Mouse (Mus musculus): ENCODE measurements around the gene Svip. TPM values are rescaled to one million over a fixed set of nuclear protein-coding genes. Genes with fewer than 3 reads are reported as not detected.

The Svip gene
- polyA plus RNA-seq, 1 experiment from 2014 or later, result 26.6 TPM

DNA sequence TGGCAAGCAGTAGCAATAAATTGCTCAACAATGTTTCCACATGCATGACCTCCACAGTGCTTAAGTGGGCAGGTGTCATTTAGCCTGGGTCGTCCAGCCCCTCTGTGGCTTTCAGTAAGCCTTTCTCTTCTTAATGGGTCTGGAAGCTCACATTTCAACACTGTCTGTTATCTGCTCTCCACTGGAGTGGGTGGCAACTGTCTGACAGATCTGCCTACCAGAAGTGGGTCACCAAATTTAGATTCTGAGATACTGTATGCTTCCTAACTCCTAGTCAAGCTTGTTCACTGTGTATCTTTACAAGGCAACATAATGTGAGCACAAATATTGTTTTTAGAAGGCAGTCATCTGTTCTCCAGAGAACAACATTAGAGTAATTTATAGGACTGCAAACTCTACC is 23.5 kb downstream of the Svip start:
- H3K27me3 ChIP-seq, result no peaks in the 10 kb centered on the region
- no peak overlapping the region for H3K9ac ChIP-seq
- no peaks in the 10 kb centered on the region for H3K9me3 ChIP-seq
- 20% methylated on average over 1 of the region's 1 CpGs for WGBS
- ATAC-seq (ENCODE audit: low read depth), result no peak; the same call in 1 of the 2 replicates
- peaks cover 6% of the 10 kb centered on the region; the same call in 1 of the 2 replicates for H3K4me1 ChIP-seq (replicated peaks)
- no peak overlapping the region for H3K4me3 ChIP-seq
- no peaks in the 10 kb centered on the region for H3K36me3 ChIP-seq
- no peak overlapping the region for H3K4me2 ChIP-seq
- H3K27ac ChIP-seq (replicated peaks), result peak overlapping the region; percentile 10; the same call in 1 of the 2 replicates

DNA sequence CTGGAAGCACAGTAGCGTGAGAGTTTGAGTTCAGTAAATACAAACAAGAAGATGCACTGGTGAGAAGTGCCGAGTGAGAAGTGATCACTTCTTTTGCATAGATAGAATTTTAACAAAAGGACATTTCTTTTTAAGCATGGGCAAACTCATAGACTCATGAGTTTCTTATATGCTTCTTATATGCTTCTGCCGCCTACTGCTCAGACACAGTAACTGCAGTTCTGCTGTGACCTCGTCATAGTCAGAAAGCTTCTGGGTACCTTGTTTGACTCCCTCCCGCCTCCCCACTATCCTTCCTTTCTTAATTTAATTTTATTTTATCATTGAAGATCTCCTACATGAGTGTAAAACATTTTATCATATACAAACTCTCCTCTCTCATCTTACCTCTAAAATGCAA is 26.5 kb downstream of the Svip start:
- WGBS, result 50% methylated on average over 5 of the region's 5 CpGs
- Histone ChIP-seq H3K4me2 (no peak overlapping the region), H3K9me3 (no peaks in the 10 kb centered on the region), H3K36me3 (no peaks in the 10 kb centered on the region), H3K9ac (no peak overlapping the region), H3K27ac (replicated peaks) (no peak overlapping the region), H3K4me1 (replicated peaks) (peaks cover 12% of the 10 kb centered on the region; the same call in 1 of the 2 replicates), H3K4me3 (no peak overlapping the region), H3K27me3 (no peaks in the 10 kb centered on the region)
- no peak for ATAC-seq (ENCODE audit: low read depth)

DNA sequence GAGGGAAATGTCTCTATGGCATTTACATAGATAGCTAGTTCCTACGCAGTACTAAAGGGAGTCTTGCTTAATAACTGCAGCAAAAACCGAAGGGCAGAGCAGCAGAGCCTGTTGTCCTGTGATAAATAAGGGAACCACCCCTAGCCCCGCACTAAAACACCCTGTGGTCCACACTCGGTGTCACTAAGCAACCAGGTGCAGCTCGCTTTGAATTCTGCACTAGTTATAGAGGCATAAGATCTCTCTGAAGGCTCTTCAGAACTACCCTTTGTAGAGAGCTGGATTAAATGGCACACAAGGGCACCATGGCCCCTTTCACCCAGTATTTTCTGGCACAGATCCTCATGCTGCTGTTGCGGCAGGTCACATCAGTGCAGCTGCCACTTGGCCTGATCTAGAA is 30.6 kb downstream of the Svip start:
- H3K9ac ChIP-seq, result no peak overlapping the region
- ATAC-seq (ENCODE audit: low read depth), result no peak
- H3K27ac ChIP-seq (replicated peaks), result peak overlapping the region; percentile 70
- WGBS, result 41% methylated on average over 6 of the region's 6 CpGs
- peaks cover 24% of the 10 kb centered on the region for H3K4me1 ChIP-seq (replicated peaks)
- H3K4me2 ChIP-seq, result no peak overlapping the region
- no peaks in the 10 kb centered on the region for H3K9me3 ChIP-seq
- H3K4me3 ChIP-seq, result no peak overlapping the region
- no peaks in the 10 kb centered on the region for H3K36me3 ChIP-seq
- H3K27me3 ChIP-seq, result no peaks in the 10 kb centered on the region

DNA sequence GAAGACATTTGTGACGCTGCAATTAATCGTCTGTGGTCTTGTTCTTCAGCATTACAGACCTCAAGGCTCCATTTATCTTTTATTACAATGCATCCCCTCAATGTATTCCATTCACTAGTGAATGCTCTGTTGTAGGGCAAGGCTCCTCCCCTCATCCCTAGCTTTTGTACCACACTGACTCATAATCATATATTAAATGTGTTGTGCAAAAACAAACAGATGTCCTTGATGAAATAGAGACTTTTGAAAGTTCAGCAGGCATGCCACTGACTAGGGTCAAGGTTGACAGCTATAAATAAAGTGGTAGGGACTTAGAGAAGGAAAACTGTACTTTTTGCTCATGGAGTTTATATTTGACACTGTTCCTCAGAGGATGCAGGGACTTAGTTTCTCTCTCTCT is 32.3 kb downstream of the Svip start:
- Histone ChIP-seq H3K4me2 (no peak overlapping the region), H3K9me3 (no peaks in the 10 kb centered on the region), H3K4me3 (no peak overlapping the region), H3K9ac (no peak overlapping the region), H3K4me1 (replicated peaks) (peaks cover 24% of the 10 kb centered on the region), H3K36me3 (no peaks in the 10 kb centered on the region), H3K27ac (replicated peaks) (peak overlapping the region; percentile 70; the same call in 1 of the 2 replicates), H3K27me3 (no peaks in the 10 kb centered on the region)
- 32% methylated on average over 2 of the region's 2 CpGs for WGBS
- ATAC-seq (ENCODE audit: low read depth), result no peak

DNA sequence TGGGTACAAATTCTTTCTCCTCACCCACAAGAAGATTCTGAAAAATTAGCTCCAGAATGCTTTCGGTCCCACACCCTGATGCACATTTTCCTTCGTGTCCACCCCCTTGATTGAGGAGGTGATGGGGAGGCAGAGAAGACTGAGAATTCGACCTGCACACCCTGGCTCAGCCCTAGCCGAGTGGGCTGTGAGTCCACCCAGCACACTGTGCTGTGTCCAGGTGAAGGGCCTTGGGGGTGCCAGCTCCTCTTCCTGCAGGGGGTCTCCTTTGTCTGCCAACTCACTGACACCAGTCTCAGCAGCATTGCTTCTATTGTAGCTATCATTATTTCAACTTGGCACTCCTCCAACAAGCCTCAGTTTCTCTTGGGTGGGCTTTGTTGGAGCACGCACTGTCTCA is 32.7 kb downstream of the Svip start:
- 53% methylated on average over 5 of the region's 5 CpGs for WGBS
- H3K4me1 ChIP-seq (replicated peaks), result peaks cover 24% of the 10 kb centered on the region

DNA sequence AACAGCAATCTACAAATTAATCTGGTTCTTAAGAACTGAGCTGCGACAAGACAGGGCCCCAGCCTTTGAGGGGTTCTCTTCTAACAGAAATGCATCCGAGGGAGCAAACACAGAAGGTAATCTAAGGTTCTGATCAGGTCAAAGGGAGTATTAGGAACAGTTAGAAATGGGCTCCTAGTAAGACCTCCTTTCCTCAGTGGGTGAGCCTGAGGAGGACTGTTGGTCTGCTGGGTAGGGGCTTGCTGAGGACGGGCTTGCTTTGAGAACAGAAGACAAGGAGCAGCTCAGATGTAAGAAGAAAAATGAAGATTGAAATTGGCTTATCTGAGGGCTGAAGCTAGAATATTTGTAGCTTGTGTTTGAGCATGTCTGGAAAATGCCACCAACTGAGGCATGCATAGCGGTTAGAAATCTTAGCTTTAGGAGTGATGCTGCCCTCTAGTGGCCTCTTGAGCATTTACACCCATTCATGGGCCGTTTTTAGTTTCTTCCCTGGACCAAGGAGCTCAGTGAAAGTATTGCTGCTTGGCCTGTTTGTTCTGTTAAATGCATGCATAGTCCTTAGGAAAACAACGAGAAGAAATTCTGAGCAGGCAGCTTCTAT is 33.5 kb downstream of the Svip start:
- H3K36me3 ChIP-seq, result no peaks in the 10 kb centered on the region
- peak; percentile 66 for ATAC-seq (ENCODE audit: low read depth)
- H3K4me1 ChIP-seq (replicated peaks), result peaks cover 24% of the 10 kb centered on the region
- H3K4me2 ChIP-seq, result no peak overlapping the region
- no peak overlapping the region for H3K9ac ChIP-seq
- 32% methylated on average over 6 of the region's 6 CpGs for WGBS
- H3K4me3 ChIP-seq, result no peak overlapping the region
- H3K27ac ChIP-seq (replicated peaks), result peak overlapping the region; percentile 70
- no peaks in the 10 kb centered on the region for H3K9me3 ChIP-seq
- H3K27me3 ChIP-seq, result no peaks in the 10 kb centered on the region

More for the DNA sequence above, 32.7 kb downstream of the Svip start:
- peak; percentile 70; the same call in 1 of the 2 replicates for ATAC-seq (ENCODE audit: low read depth)
- no peaks in the 10 kb centered on the region for H3K27me3 ChIP-seq
- no peak overlapping the region for H3K4me2 ChIP-seq
- H3K27ac ChIP-seq (replicated peaks), result peak overlapping the region; percentile 70; the same call in 1 of the 2 replicates
- H3K9ac ChIP-seq, result no peak overlapping the region
- no peaks in the 10 kb centered on the region for H3K36me3 ChIP-seq
- no peaks in the 10 kb centered on the region for H3K9me3 ChIP-seq
- no peak overlapping the region for H3K4me3 ChIP-seq

DNA sequence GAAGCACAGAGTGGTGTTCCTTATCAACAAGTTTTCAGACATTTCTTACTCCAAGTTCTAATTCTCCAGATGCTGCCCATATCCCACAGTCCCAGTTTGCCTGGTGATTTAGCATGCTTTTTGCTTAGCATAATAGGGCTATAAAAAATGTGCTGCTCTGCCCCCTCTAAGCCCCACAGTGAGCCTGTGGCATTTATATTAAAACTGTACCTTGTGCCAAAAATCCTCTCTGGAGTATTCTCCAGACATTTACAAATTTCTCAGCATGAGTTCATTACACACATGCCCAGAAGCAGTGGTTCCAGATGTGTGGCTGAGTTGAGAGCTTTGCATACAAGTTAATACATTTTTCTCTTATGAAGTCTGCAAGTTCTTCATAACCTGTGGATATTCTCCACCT is 36.4 kb downstream of the Svip start:
- Histone ChIP-seq H3K9ac (no peak overlapping the region), H3K4me1 (replicated peaks) (peaks cover 15% of the 10 kb centered on the region), H3K27ac (replicated peaks) (no peak overlapping the region), H3K27me3 (no peaks in the 10 kb centered on the region), H3K4me2 (no peak overlapping the region), H3K4me3 (no peak overlapping the region), H3K36me3 (no peaks in the 10 kb centered on the region), H3K9me3 (no peaks in the 10 kb centered on the region)
- no peak for ATAC-seq (ENCODE audit: low read depth)

DNA sequence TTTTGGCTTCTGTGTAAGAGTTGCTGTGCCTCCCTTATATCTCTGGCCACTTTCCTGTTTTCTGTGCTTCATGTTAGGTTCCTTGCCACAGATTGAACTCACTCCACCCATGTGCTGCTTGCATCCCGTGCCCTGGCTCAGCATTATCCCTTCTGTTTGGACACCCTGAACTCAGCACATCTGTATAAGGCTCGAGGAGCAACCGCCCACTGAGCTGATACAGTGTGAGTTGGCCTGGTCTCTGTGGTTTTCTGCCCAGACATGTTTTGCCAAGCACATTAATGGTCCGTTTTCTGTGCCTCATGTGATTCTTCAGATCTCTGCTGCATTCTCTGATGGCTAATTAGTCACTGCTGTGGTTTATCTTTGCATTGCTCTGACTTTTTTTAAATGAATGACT is 38.2 kb downstream of the Svip start:
- 84% methylated on average over 4 of the region's 4 CpGs for WGBS

DNA sequence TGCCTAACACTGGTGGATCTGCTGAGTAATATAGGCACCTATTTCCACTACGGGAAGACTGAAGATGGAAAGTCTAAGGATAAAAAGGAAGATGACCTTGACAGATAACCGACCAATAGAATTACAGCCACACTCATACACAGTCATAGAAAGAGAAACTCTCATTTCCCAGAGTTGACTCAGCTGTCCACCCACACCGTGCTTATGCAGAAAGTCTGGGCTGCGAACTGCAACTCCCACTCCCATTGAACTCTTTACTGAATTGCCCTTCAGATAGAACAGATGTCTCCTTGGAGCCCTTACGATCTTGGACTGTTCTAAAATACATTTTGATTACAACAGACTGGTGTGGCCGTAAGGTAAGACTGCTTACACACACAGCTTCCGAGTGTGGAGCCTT is 41.1 kb downstream of the Svip start:
- Histone ChIP-seq H3K27me3 (no peaks in the 10 kb centered on the region), H3K27ac (replicated peaks) (no peak overlapping the region), H3K4me1 (replicated peaks) (peaks cover 28% of the 10 kb centered on the region), H3K4me3 (no peak overlapping the region), H3K4me2 (no peak overlapping the region), H3K9me3 (no peaks in the 10 kb centered on the region), H3K9ac (no peak overlapping the region), H3K36me3 (no peaks in the 10 kb centered on the region)
- 89% methylated on average over 7 of the region's 7 CpGs for WGBS
- no peak for ATAC-seq (ENCODE audit: low read depth)

More for the DNA sequence above, 38.2 kb downstream of the Svip start:
- Histone ChIP-seq H3K4me1 (replicated peaks) (peaks cover 13% of the 10 kb centered on the region), H3K36me3 (no peaks in the 10 kb centered on the region), H3K27me3 (no peaks in the 10 kb centered on the region), H3K27ac (replicated peaks) (peak overlapping the region; percentile 13; the same call in 1 of the 2 replicates), H3K9me3 (no peaks in the 10 kb centered on the region), H3K4me3 (no peak overlapping the region), H3K4me2 (no peak overlapping the region), H3K9ac (no peak overlapping the region)
- ATAC-seq (ENCODE audit: low read depth), result no peak

DNA sequence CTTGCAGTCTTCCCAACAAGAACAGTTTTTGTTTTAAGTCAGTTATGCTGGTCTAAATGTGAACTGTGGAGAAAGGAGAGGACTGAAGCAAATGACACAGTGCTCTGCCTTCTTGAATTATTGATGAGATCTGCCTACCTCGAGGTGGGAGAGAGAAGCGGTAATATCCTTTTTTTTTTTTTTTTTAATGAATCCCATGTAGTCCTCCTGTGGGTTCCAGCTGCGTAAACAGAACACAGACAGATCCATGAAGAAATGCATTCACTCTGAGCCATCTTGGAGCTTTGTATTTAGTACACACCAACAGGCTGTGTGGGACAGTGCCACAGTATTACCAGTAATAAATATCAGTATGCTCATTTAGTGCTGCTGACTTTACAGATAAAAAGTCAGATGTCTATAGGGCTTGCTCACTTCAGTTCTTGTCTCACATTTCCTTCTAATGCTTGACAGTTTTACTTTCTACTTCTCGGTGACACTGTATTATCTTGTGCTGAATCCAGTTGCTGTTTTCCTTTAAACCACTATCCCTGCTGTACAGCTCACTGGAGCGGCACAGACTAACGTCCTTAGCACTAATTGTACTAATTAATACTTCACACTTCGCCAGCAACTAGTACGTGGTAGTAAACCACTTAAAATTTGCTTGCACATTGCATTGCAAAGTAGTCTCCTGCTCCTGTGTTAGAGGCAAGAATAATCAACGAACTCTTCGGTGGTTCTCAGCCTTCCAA is 43.4 kb downstream of the Svip start:
- no peak overlapping the region for H3K4me2 ChIP-seq
- peaks cover 28% of the 10 kb centered on the region for H3K4me1 ChIP-seq (replicated peaks)
- no peaks in the 10 kb centered on the region for H3K9me3 ChIP-seq
- ATAC-seq (ENCODE audit: low read depth), result 0 out of 2 replicates have a peak, but pooled peaks have one; percentile 60
- no peak overlapping the region for H3K9ac ChIP-seq
- H3K27me3 ChIP-seq, result no peaks in the 10 kb centered on the region
- WGBS, result 51% methylated on average over 10 of the region's 10 CpGs
- H3K36me3 ChIP-seq, result no peaks in the 10 kb centered on the region
- H3K4me3 ChIP-seq, result no peak overlapping the region
- H3K27ac ChIP-seq (replicated peaks), result peak overlapping the region; percentile 61

DNA sequence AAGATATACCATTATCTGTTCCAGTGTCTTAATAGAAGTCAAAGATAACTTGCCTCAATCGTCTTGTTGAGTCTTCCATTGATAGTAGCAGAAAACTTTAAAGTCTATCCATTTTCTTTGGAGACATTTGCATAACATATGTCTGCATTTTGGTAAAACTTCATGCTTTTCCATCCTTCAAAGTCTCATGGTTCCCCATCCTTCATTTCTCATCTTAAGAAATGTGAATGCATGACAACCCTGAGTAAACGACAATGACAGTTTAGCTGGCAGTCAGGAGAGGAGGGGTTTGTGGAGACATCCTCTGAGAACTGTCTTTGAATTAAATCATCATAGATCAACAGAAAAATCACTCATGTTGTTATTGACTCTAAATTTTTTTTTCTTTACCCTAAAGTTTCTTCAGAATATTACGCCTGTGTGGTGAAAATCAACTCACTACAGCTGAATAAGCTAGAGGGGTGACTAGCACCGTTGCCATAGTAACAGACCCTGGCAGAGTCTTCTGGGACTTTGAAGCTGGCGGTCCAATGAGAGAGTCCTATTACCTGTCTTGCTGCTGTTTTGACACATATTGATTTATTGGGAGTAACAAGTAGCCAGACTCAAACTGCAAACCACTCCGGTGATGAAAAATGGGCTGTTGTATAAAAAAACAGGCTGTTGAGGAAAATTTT is 45.0 kb downstream of the Svip start:
- Histone ChIP-seq H3K27me3 (no peaks in the 10 kb centered on the region), H3K4me2 (no peak overlapping the region), H3K4me1 (replicated peaks) (peaks cover 30% of the 10 kb centered on the region), H3K9ac (no peak overlapping the region), H3K27ac (replicated peaks) (no peak overlapping the region), H3K36me3 (no peaks in the 10 kb centered on the region), H3K9me3 (no peaks in the 10 kb centered on the region), H3K4me3 (no peak overlapping the region)
- 49% methylated on average over 6 of the region's 6 CpGs for WGBS
- peak; percentile 70; the same call in 1 of the 2 replicates for ATAC-seq (ENCODE audit: low read depth)

DNA sequence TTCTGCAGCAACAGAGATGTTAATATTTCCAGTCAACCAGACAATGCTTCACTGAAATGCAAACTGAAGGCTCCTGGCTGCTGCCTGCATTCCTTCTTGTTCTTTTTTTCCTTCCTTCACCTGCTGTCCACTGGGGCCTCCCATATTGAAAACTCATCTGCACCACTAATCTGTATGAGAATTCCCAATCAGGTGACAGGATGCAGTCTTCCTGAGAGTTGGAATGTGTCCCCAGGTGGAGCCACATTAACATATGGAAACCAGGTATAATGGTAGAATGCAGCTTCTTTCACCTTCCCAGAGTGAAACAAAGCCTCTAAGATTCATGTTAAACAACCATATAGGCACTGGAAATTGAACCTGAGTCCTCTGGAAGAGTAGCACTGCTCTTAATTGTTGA is 48.1 kb downstream of the Svip start:
- no peaks in the 10 kb centered on the region for H3K36me3 ChIP-seq
- no peak overlapping the region for H3K4me2 ChIP-seq
- H3K4me3 ChIP-seq, result no peak overlapping the region
- no peak overlapping the region for H3K9ac ChIP-seq
- peaks cover 51% of the 10 kb centered on the region for H3K4me1 ChIP-seq (replicated peaks)
- ATAC-seq (ENCODE audit: low read depth), result no peak
- 0 out of 2 replicates have a peak overlapping the region, but pooled peaks have one; percentile 15 for H3K27ac ChIP-seq (replicated peaks)
- no peaks in the 10 kb centered on the region for H3K27me3 ChIP-seq
- H3K9me3 ChIP-seq, result no peaks in the 10 kb centered on the region

Data from neural tube, embryonic 13.5 days (tissue).